Mouse (Mus musculus) hindbrain, embryonic 11.5 days (tissue): ENCODE data around the gene Cyth2. TPM values are rescaled to one million over a fixed set of nuclear protein-coding genes. Genes with fewer than 3 reads are reported as not detected.
A peak's percentile ranks its signal among the peaks of the same experiment; 100 is the strongest.

Experiments
- ATAC-seq: fragments of 200-750 bp; cut with Nextera tagmentation; 2 replicates; pipeline ENCODE4 v1.8.0; 2017; ENCODE audit warnings: mild to moderate bottlenecking, moderate TSS enrichment, moderate library complexity; ENCODE audit not compliant: low FRiP score
- DNase-seq: peaks from one replicate; pipeline ENCODE4 v3.0.0-alpha.2; 2015; ENCODE audit warnings: low spot score
- H3K27ac ChIP-seq: fragments of 300-500 bp; sonication (generic); 2 replicates; pipeline ENCODE4 v1.5.1; 2014; ENCODE audit warnings: mild to moderate bottlenecking, low read depth, low read length
- H3K27me3 ChIP-seq: fragments of 300-500 bp; sonication (generic); 2 replicates; pipeline ENCODE4 v1.6.1; 2014; ENCODE audit warnings: mild to moderate bottlenecking, low read length, moderate library complexity, mixed read lengths; ENCODE audit not compliant: control insufficient read depth, insufficient read depth
- H3K36me3 ChIP-seq: fragments of 300-500 bp; sonication (generic); 2 replicates; pipeline ENCODE4 v1.6.1; 2014; ENCODE audit warnings: mild to moderate bottlenecking, low read length, moderate library complexity, mixed read lengths; ENCODE audit not compliant: control insufficient read depth, insufficient read depth
- H3K4me1 ChIP-seq: fragments of 300-500 bp; sonication (generic); replicated peaks from 2 replicates; pipeline ENCODE4 v1.6.1; 2014; ENCODE audit warnings: low read length, mixed read lengths; ENCODE audit not compliant: control insufficient read depth, insufficient read depth
- H3K4me2 ChIP-seq: fragments of 300-500 bp; sonication (generic); replicated peaks from 2 replicates; pipeline ENCODE4 v1.6.1; 2014; ENCODE audit warnings: mild to moderate bottlenecking, low read depth, low read length
- H3K4me3 ChIP-seq: fragments of 300-500 bp; sonication (generic); 2 replicates; pipeline ENCODE4 v1.5.1; 2014; ENCODE audit warnings: low read depth, low read length
- H3K9ac ChIP-seq: fragments of 300-500 bp; sonication (generic); 2 replicates; pipeline ENCODE4 v1.6.1; 2014; ENCODE audit warnings: low read depth, low read length
- H3K9me3 ChIP-seq: fragments of 300-500 bp; sonication (generic); 2 replicates; pipeline ENCODE4 v1.6.1; 2016; ENCODE audit warnings: low read length; ENCODE audit not compliant: control insufficient read depth
- WGBS: fragments of 180-500 bp; shearing (Covaris S2); extraction: QIAGEN DNeasy Blood & Tissue Kit; methylation state at CpG from one replicate; pipeline ENCODE4 v1.1.7; 2014; 5-methylcytosine and 5-hydroxymethylcytosine counted together
- polyA plus RNA-seq: library from polyadenylated mRNA; unstranded; fragments of >200 nt; fragmentation: Nextera tagmentation; extraction: Ambion mirVana; gene quantifications from 2 replicates; pipeline ENCODE4 v1.2.1, GENCODE M21; 2014

The Cyth2 gene
- polyA plus RNA-seq, 1 experiment from 2014 or later = 211 TPM

DNA sequence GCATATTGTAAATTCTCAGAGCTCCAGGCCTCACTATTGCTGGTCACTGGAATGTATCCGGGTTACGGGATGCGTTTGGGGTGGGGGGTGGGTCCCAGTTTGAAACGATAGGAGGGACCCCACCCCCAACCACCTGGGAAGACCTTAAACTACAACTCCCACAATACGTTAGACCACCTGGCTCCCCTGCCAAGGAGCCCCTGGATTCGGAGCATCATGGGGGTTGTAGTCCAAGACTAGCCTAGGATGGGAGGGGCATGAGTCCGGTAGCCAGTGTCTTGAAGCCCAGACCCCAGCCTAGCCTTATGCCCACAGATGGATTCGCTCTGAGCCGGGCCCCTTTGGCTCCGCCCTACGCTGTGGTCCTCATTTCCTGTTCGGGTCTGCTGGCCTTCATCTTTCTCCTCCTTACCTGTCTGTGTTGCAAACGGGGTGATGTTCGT lies 28.2 kb downstream of the Cyth2 start:
- Histone ChIP-seq H3K27me3 (no peaks in the 10 kb centered on the region), H3K36me3 (peaks cover 11% of the 10 kb centered on the region), H3K4me2 (peak overlapping the region; percentile 79), H3K9me3 (no peaks in the 10 kb centered on the region), H3K4me1 (peaks cover 6% of the 10 kb centered on the region; the same call in 1 of the 2 replicates), H3K27ac (peak overlapping the region; percentile 89), H3K4me3 (peak overlapping the region; percentile 77), H3K9ac (peak overlapping the region; percentile 86)
- WGBS = under 1% methylated on average over 14 of the region's 14 CpGs
- peak; percentile 66 for ATAC-seq
- peak; percentile 86 for DNase-seq

DNA sequence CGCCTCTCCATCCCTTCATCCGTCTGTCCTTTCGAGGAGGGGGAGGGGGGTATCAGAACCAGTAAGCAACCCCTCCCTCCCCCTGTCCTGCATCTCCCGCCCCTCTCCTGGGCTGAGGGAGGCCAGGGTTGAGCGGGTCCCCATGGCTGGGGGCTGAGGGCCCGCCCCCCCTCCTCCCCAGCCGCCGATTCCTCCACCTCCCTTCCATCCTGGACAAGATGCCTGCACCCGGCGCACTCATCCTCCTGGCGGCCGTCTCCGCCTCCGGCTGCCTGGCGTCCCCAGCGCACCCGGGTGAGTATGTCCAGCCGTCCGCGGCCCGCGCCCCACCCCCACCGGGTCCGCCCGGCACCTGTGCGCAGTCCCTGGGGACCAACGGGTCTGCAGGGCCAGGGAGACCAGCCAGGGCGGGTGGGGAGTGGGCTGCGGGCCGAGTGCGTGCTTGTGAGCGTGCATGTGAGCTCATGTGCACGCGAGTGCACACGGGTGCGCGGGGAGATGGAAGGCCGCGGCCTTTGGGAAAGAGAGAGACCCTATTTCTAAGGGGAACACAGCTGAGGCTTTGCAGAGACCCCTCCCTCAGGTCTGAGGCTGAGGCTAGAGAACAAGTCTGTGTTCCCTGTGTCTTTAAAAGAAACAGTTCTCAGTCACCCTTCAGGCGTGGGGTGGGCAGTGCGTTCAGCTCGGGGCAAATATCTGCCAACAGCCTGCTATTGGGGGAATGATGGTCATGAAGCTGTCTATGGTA lies 28.8 kb downstream of the Cyth2 start:
- WGBS = under 1% methylated on average over 35 of the region's 42 CpGs
- Histone ChIP-seq H3K36me3 (peaks cover 11% of the 10 kb centered on the region), H3K4me2 (peak overlapping the region; percentile 79), H3K4me3 (peak overlapping the region; percentile 77), H3K27me3 (no peaks in the 10 kb centered on the region), H3K27ac (peak overlapping the region; percentile 89), H3K9ac (peak overlapping the region; percentile 86), H3K9me3 (no peaks in the 10 kb centered on the region), H3K4me1 (peaks cover 6% of the 10 kb centered on the region; the same call in 1 of the 2 replicates)
- ATAC-seq (peak; percentile 67), DNase-seq (no peak)

DNA sequence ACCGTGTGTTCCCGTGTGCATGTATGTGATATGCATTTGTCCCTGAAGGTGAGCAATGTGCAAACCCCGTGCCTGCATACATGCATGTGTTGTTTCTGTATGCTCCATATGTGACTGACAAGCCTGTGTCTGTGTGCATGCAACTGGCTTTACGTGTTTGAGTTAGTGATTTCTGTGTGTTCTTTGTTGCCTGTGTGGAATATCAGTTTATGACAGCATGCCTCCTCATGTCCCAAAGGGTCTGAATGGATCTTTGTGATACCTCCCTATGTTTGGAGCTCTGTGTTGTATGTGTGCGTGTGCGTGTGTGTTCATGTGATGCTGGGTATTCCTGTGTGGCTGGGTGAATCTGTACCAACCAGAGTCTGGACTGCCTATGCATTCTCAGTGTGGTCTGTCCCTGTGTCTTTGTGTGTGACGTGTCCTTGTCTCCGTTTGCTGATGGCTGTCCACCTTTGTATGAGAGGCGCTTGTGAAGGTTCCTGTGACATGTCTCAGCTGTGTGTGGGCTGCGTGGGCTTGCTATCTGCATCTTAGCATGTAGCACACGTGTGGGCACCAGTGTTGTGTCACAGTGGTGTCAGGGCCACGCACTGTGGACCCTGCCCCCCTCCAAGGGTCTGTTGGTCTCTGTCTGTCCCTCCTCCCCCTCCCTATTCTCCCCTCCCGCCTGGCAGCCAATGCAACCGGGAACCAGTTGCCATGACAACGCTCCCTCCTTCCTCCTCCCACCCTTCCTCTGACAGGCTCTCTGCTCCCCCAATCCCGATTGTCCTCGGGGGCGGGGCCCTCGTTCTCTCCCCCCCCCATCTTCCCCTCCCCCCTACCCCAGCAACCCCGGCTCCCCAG lies 29.6 kb downstream of the Cyth2 start, which contains the start of gene Sult2b1:
TSS of gene Sult2b1 (minus strand) at position 146 of the 849 bp plus-strand sequence.
- WGBS = 23% methylated on average over 19 of the region's 20 CpGs
- H3K27me3 ChIP-seq = no peaks in the 10 kb centered on the region
- peak within 1 kb of the TSS; percentile 86 for H3K9ac ChIP-seq
- peak; percentile 78 for ATAC-seq
- DNase-seq = peak; percentile 96
- H3K9me3 ChIP-seq = no peaks in the 10 kb centered on the region
- H3K27ac ChIP-seq = peak within 1 kb of the TSS; percentile 89
- peaks cover 6% of the 10 kb centered on the region; the same call in 1 of the 2 replicates for H3K4me1 ChIP-seq
- H3K4me2 ChIP-seq = peak within 1 kb of the TSS; percentile 79
- peak within 1 kb of the TSS; percentile 77 for H3K4me3 ChIP-seq
- peaks cover 6% of the 10 kb centered on the region for H3K36me3 ChIP-seq

DNA sequence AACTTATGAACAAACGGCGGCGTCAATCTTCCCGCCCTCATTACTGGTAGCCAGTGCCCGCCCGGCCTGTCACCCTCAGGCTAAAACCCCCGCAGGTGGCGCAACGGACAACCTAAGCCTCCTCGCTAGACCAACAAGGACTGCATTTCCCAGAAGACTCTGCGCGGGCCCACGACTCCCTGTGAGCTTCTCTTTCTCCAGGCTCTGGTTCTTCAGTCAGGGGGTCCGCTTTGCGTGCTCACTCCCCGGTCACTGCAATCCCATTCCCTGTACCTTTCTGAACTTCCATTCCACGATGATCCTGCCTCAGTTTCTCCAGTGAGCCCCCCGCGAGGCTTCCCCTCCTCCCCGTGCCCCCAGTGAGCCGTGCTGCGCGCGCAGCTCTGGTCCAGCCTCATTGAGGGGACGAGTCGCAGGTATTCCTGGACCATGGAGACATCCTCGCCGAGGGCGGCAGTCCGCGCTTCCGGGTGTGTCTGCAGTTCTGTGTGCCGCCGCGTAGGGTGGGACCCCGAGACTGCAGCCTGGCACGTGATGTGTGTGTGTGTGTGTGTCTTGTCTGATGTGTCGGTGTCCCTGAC lies 30.8 kb downstream of the Cyth2 start, which contains the start of gene Lmtk3:
TSS of gene Lmtk3 (plus strand) at position 228 of the 581 bp plus-strand sequence.
- Histone ChIP-seq H3K4me1 (peaks cover 6% of the 10 kb centered on the region; the same call in 1 of the 2 replicates), H3K4me2 (peak within 1 kb of the TSS; percentile 54), H3K36me3 (no peaks in the 10 kb centered on the region), H3K9ac (peak within 1 kb of the TSS; percentile 60), H3K9me3 (no peaks in the 10 kb centered on the region), H3K27ac (peak within 1 kb of the TSS; percentile 89), H3K27me3 (no peaks in the 10 kb centered on the region), H3K4me3 (peak within 1 kb of the TSS; percentile 77)
- DNase-seq = peak; percentile 81
- WGBS = under 1% methylated on average over 38 of the region's 38 CpGs
- ATAC-seq = peak; percentile 31

DNA sequence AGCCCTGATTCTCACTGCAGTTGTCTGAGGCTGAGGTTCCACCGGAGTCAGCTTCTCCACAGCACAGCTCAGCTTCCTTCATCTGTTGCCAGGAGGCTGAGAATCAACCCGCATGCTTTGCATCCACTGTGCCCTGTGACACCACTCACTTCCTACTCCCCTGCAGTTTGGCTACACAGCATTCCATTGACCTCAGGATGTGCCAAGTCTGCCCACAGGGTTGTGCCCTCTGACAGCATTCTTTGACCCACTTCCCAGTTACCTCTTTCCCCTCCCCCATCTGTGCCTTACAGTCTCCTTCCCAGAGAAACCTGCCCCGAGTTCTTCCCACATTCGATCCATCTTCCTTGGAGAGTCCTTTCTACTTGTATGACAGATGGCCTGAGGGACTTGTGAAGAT lies 32.1 kb downstream of the Cyth2 start:
- Histone ChIP-seq H3K9me3 (no peaks in the 10 kb centered on the region), H3K27me3 (0 out of 2 replicates have a peak, but pooled peaks cover 2% of the 10 kb centered on the region), H3K27ac (no peak overlapping the region), H3K4me1 (peaks cover 6% of the 10 kb centered on the region; the same call in 1 of the 2 replicates), H3K4me3 (no peak overlapping the region), H3K4me2 (no peak overlapping the region), H3K9ac (no peak overlapping the region), H3K36me3 (no peaks in the 10 kb centered on the region)
- DNase-seq (no peak), ATAC-seq (no peak)
- 78% methylated on average over 4 of the region's 4 CpGs for WGBS

DNA sequence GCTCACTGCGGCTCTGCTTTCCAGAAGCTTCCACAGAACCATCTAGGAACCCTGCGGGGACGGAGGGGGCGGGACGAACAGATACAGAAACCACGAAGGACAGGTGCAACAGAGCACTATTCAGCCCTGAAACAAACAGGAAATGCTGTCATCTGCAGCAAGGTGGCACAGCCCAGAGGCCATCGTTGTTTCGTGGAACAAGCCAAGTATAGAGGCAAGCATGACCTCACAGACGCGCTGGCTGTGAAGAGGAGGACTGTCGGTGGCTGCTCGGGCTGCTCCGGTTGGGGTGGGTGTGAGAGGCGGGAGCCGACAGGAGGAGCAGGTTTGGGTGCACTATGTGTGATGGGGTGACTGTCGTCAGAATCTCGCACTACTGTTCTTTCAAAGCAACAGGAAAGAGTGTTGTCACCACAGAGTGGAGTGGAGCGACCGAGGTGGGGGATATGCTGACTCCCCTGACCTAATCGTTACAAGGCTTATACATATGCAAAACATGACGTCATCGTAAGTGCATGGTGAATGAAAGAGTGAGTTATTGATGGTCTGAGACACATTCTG lies 35.2 kb downstream of the Cyth2 start:
- Histone ChIP-seq H3K27ac (no peak overlapping the region), H3K4me2 (no peak overlapping the region; the same call in 1 of the 2 replicates), H3K36me3 (no peaks in the 10 kb centered on the region), H3K9me3 (no peaks in the 10 kb centered on the region), H3K9ac (0 out of 2 replicates have a peak overlapping the region, but pooled peaks have one; percentile 23), H3K4me1 (no peaks in the 10 kb centered on the region; the same call in 1 of the 2 replicates), H3K4me3 (no peak overlapping the region), H3K27me3 (0 out of 2 replicates have a peak, but pooled peaks cover 2% of the 10 kb centered on the region)
- WGBS = 20% methylated on average over 22 of the region's 22 CpGs
- DNase-seq (no peak), ATAC-seq (no peak)

DNA sequence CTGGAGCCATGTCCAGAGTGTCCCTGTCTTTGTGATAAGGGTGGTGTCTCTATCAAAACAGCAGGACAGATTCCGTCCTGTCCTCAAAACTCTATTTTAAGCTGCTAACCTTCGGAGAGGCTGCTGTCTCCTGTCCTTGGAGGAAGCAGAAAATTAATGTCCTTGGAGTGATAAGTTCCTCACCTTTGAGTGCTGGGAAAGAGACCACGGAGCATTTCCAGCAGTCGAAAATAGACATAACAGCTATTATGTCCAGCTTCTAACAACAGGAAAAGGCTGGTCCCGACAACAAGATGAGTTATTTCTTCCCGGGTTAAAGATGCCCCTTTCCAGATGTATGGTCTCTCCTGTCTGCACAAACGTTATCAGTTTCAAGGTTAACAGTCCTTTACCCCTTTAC lies 39.1 kb downstream of the Cyth2 start:
- no peak for DNase-seq
- 0 out of 2 replicates have a peak, but pooled peaks cover 2% of the 10 kb centered on the region for H3K27me3 ChIP-seq
- H3K36me3 ChIP-seq = no peaks in the 10 kb centered on the region
- H3K4me1 ChIP-seq = no peaks in the 10 kb centered on the region
- H3K4me3 ChIP-seq = no peak overlapping the region
- WGBS = 82% methylated on average over 7 of the region's 7 CpGs
- H3K9me3 ChIP-seq = no peaks in the 10 kb centered on the region
- H3K4me2 ChIP-seq = no peak overlapping the region
- no peak overlapping the region for H3K9ac ChIP-seq
- no peak for ATAC-seq
- no peak overlapping the region for H3K27ac ChIP-seq

DNA sequence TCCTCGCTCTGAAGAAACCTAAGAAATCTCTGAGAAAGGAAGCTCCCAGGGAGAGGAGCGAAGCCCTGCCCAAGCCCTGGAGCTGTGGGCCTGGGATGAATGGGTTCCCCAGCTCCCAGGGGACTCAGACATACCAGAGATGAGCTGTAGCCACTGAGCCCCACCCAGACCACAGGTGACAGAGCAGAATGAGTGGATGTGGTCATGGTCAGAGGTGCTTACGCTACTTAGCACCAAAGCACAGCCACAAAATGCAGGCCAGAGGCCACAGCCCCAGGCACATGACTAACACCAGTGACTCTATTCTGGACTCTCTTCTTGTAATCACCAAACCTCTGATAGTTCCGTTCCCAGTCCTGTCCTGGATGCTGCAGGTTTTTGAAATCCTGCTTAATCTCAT lies 43.3 kb downstream of the Cyth2 start:
- Histone ChIP-seq H3K4me3 (no peak overlapping the region), H3K4me2 (no peak overlapping the region), H3K9ac (no peak overlapping the region), H3K4me1 (no peaks in the 10 kb centered on the region), H3K36me3 (no peaks in the 10 kb centered on the region), H3K9me3 (no peaks in the 10 kb centered on the region), H3K27me3 (no peaks in the 10 kb centered on the region), H3K27ac (no peak overlapping the region)
- ATAC-seq = no peak
- WGBS = 73% methylated on average over 4 of the region's 4 CpGs
- DNase-seq = no peak
